Mouse (Mus musculus): ENCODE data around the gene Tstd2. TPM values are rescaled to one million over a fixed set of nuclear protein-coding genes. Genes with fewer than 3 reads are reported as not detected.
A peak's percentile ranks its signal among the peaks of the same experiment; 100 is the strongest.

Tstd2 gene
- polyA plus RNA-seq, 1 experiment from 2014 or later, result 72.8 TPM

GRCm38 (mm10) chr4:46111361-46111760, 27.1 kb downstream of the Tstd2 start:
- peaks cover 33% of the 10 kb centered on the region for H3K36me3 ChIP-seq
- no peaks in the 10 kb centered on the region for H3K4me1 ChIP-seq
- no peak for DNase-seq (ENCODE audit: low spot score)
- no peaks in the 10 kb centered on the region for H3K27me3 ChIP-seq (ENCODE audit: low read depth, poor library complexity, severe bottlenecking)
- H3K9me3 ChIP-seq (replicated peaks), result no peaks in the 10 kb centered on the region
- H3K27ac ChIP-seq, result no peak overlapping the region
- no peak overlapping the region for H3K4me3 ChIP-seq
- WGBS, result 75% methylated on average over 3 of the region's 3 CpGs

- Histone ChIP-seq H3K9me3 (replicated peaks) (no peaks in the 10 kb centered on the region), H3K4me3 (no peak overlapping the region), H3K4me1 (no peaks in the 10 kb centered on the region), H3K27ac (no peak overlapping the region), H3K36me3 (peaks cover 21% of the 10 kb centered on the region), H3K27me3 (ENCODE audit: low read depth, poor library complexity, severe bottlenecking) (no peaks in the 10 kb centered on the region)
- 89% methylated on average over 8 of the region's 8 CpGs for WGBS
- DNase-seq (ENCODE audit: low spot score), result no peak
Measured at GRCm38 (mm10) chr4:46110084-46110483, 28.4 kb downstream of the Tstd2 start.

- Histone ChIP-seq H3K4me3 (no peak overlapping the region), H3K27ac (no peak overlapping the region), H3K27me3 (ENCODE audit: low read depth, poor library complexity, severe bottlenecking) (peaks cover 5% of the 10 kb centered on the region; the same call in 1 of the 2 replicates), H3K36me3 (no peaks in the 10 kb centered on the region), H3K4me1 (peaks cover 23% of the 10 kb centered on the region), H3K9me3 (replicated peaks) (no peaks in the 10 kb centered on the region; the same call in 1 of the 2 replicates)
- DNase-seq (ENCODE audit: low spot score), result no peak
- 95% methylated on average over 10 of the region's 10 CpGs for WGBS
Measured at GRCm38 (mm10) chr4:46102078-46102769, 36.3 kb downstream of the Tstd2 start.

- peaks cover 23% of the 10 kb centered on the region for H3K4me1 ChIP-seq
- H3K9me3 ChIP-seq (replicated peaks), result no peaks in the 10 kb centered on the region; the same call in 1 of the 2 replicates
- 23% methylated on average over 14 of the region's 14 CpGs for WGBS
- H3K36me3 ChIP-seq, result no peaks in the 10 kb centered on the region
- peaks cover 5% of the 10 kb centered on the region; the same call in 1 of the 2 replicates for H3K27me3 ChIP-seq (ENCODE audit: low read depth, poor library complexity, severe bottlenecking)
- peak; percentile 49 for DNase-seq (ENCODE audit: low spot score)
- peak overlapping the region; percentile 64 for H3K27ac ChIP-seq
- H3K4me3 ChIP-seq, result peak overlapping the region; percentile 8; the same call in 1 of the 2 replicates
Measured at GRCm38 (mm10) chr4:46101211-46101711, 37.2 kb downstream of the Tstd2 start.

- DNase-seq (ENCODE audit: low spot score), result no peak
- H3K36me3 ChIP-seq, result no peaks in the 10 kb centered on the region
- no peak overlapping the region for H3K4me3 ChIP-seq
- H3K4me1 ChIP-seq, result peaks cover 27% of the 10 kb centered on the region
- H3K27ac ChIP-seq, result peak overlapping the region; percentile 64; the same call in 1 of the 2 replicates
- no peaks in the 10 kb centered on the region; the same call in 1 of the 2 replicates for H3K9me3 ChIP-seq (replicated peaks)
- H3K27me3 ChIP-seq (ENCODE audit: low read depth, poor library complexity, severe bottlenecking), result peaks cover 5% of the 10 kb centered on the region; the same call in 1 of the 2 replicates
- 49% methylated on average over 7 of the region's 7 CpGs for WGBS
Measured at GRCm38 (mm10) chr4:46100539-46100938, 38.0 kb downstream of the Tstd2 start.

GRCm38 (mm10) chr4:46099132-46099531, 39.4 kb downstream of the Tstd2 start:
- H3K27ac ChIP-seq, result no peak overlapping the region
- peaks cover 5% of the 10 kb centered on the region; the same call in 1 of the 2 replicates for H3K27me3 ChIP-seq (ENCODE audit: low read depth, poor library complexity, severe bottlenecking)
- H3K4me3 ChIP-seq, result no peak overlapping the region
- DNase-seq (ENCODE audit: low spot score), result no peak
- 80% methylated on average over 9 of the region's 9 CpGs for WGBS
- peaks cover 31% of the 10 kb centered on the region for H3K4me1 ChIP-seq
- H3K9me3 ChIP-seq (replicated peaks), result no peaks in the 10 kb centered on the region; the same call in 1 of the 2 replicates
- no peaks in the 10 kb centered on the region for H3K36me3 ChIP-seq

- no peak overlapping the region for H3K4me3 ChIP-seq
- peaks cover 31% of the 10 kb centered on the region for H3K4me1 ChIP-seq
- no peaks in the 10 kb centered on the region; the same call in 1 of the 2 replicates for H3K9me3 ChIP-seq (replicated peaks)
- 94% methylated on average over 2 of the region's 2 CpGs for WGBS
- H3K36me3 ChIP-seq, result no peaks in the 10 kb centered on the region
- H3K27me3 ChIP-seq (ENCODE audit: low read depth, poor library complexity, severe bottlenecking), result peaks cover 5% of the 10 kb centered on the region; the same call in 1 of the 2 replicates
- DNase-seq (ENCODE audit: low spot score), result no peak
- no peak overlapping the region for H3K27ac ChIP-seq
Measured at GRCm38 (mm10) chr4:46097591-46097990, 40.9 kb downstream of the Tstd2 start.

- Histone ChIP-seq H3K27ac (no peak overlapping the region), H3K4me3 (no peak overlapping the region), H3K9me3 (replicated peaks) (no peaks in the 10 kb centered on the region), H3K4me1 (peaks cover 30% of the 10 kb centered on the region), H3K27me3 (ENCODE audit: low read depth, poor library complexity, severe bottlenecking) (peaks cover 5% of the 10 kb centered on the region; the same call in 1 of the 2 replicates), H3K36me3 (no peaks in the 10 kb centered on the region)
- WGBS, result 93% methylated on average over 7 of the region's 7 CpGs
- DNase-seq (ENCODE audit: low spot score), result no peak
Measured at GRCm38 (mm10) chr4:46096546-46096945, 41.9 kb downstream of the Tstd2 start.

- Histone ChIP-seq H3K4me3 (no peak overlapping the region), H3K9me3 (replicated peaks) (no peaks in the 10 kb centered on the region), H3K4me1 (peaks cover 22% of the 10 kb centered on the region), H3K27ac (no peak overlapping the region), H3K36me3 (no peaks in the 10 kb centered on the region), H3K27me3 (ENCODE audit: low read depth, poor library complexity, severe bottlenecking) (peaks cover 5% of the 10 kb centered on the region; the same call in 1 of the 2 replicates)
- 93% methylated on average over 3 of the region's 3 CpGs for WGBS
- DNase-seq (ENCODE audit: low spot score), result no peak
Measured at GRCm38 (mm10) chr4:46095826-46096159, 42.7 kb downstream of the Tstd2 start.

- peaks cover 16% of the 10 kb centered on the region for H3K4me1 ChIP-seq
- no peaks in the 10 kb centered on the region for H3K9me3 ChIP-seq (replicated peaks)
- no peak overlapping the region for H3K27ac ChIP-seq
- DNase-seq (ENCODE audit: low spot score), result no peak
- no peaks in the 10 kb centered on the region for H3K36me3 ChIP-seq
- no peak overlapping the region for H3K4me3 ChIP-seq
- peaks cover 1% of the 10 kb centered on the region; the same call in 1 of the 2 replicates for H3K27me3 ChIP-seq (ENCODE audit: low read depth, poor library complexity, severe bottlenecking)
- WGBS, result 72% methylated on average over 15 of the region's 15 CpGs
Measured at GRCm38 (mm10) chr4:46094916-46095825, 43.3 kb downstream of the Tstd2 start.

- WGBS, result 91% methylated on average over 5 of the region's 5 CpGs
- H3K27me3 ChIP-seq (ENCODE audit: low read depth, poor library complexity, severe bottlenecking), result no peaks in the 10 kb centered on the region
- no peaks in the 10 kb centered on the region for H3K9me3 ChIP-seq (replicated peaks)
- peaks cover 14% of the 10 kb centered on the region; the same call in 1 of the 2 replicates for H3K4me1 ChIP-seq
- no peak for DNase-seq (ENCODE audit: low spot score)
- H3K27ac ChIP-seq, result no peak overlapping the region
- H3K36me3 ChIP-seq, result no peaks in the 10 kb centered on the region
- H3K4me3 ChIP-seq, result no peak overlapping the region
Measured at GRCm38 (mm10) chr4:46092429-46093076, 45.9 kb downstream of the Tstd2 start.

GRCm38 (mm10) chr4:46089524-46090125, 48.9 kb downstream of the Tstd2 start:
- H3K4me1 ChIP-seq, result 0 out of 2 replicates have a peak, but pooled peaks cover 8% of the 10 kb centered on the region
- WGBS, result 89% methylated on average over 14 of the region's 14 CpGs
- no peaks in the 10 kb centered on the region for H3K27me3 ChIP-seq (ENCODE audit: low read depth, poor library complexity, severe bottlenecking)
- no peak overlapping the region for H3K27ac ChIP-seq
- H3K9me3 ChIP-seq (replicated peaks), result no peaks in the 10 kb centered on the region
- DNase-seq (ENCODE audit: low spot score), result no peak
- H3K4me3 ChIP-seq, result no peak overlapping the region
- H3K36me3 ChIP-seq, result no peaks in the 10 kb centered on the region
